19 mouse cellular contexts compared by ENCODE assay signal in the genomic region with DNA sequence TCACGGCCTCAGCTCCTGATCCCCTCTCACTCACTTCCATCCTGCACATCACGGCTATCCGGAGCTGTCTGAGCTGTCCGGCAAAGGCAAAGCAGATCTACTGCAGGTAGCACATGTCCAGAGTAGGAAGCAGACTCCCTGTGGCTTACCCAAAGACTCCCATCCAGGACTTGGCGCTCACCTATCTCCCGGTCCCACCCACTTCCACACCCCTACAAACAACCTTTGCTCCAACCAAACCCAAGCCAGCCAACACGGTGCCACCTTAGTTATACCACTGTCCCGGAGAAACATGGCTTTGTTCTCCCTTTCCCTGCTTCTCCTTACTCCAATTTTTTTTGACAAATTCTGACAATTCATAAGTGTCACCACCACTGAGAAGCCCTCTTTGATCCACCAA. TPM values are rescaled to one million over a fixed set of nuclear protein-coding genes. Genes with fewer than 3 reads are reported as not detected.
DNase-seq lines count a peak whose midpoint lies in the region; ATAC-seq and TF ChIP-seq lines count a peak whose summit lies in the region.
"Had no signal": no experiment of that assay in that cellular context is flagged by ENCODE, and none has a peak within 500 bp of the region (broad histone marks: within the 10 kb centered on the region; RNA-seq: fewer than 3 reads in every experiment).

No protein-coding gene starts in this region.

- no peaks in the 10 kb centered on the region for H3K9me3 ChIP-seq in hindbrain, embryonic 12.5 days (replicated peaks)
- no peaks in the 10 kb centered on the region for H3K9me3 ChIP-seq in hindbrain, embryonic 14.5 days (ENCODE audit: control insufficient read depth, low read length)
- peaks cover 41% of the 10 kb centered on the region for H3K9me3 ChIP-seq in G1E (replicated peaks)
- H3K9me3 ChIP-seq in intestine, embryonic 16.5 days (ENCODE audit: control insufficient read depth, low read length), result no peaks in the 10 kb centered on the region
- no peaks in the 10 kb centered on the region for H3K9me3 ChIP-seq in stomach, postnatal 0 days (ENCODE audit: control insufficient read depth, low read length)
- H3K9me3 ChIP-seq in midbrain, postnatal 0 days (ENCODE audit: low read length), result no peaks in the 10 kb centered on the region
- H3K9me3 ChIP-seq: hindbrain, embryonic 15.5 days had no signal

- H3K4me2 ChIP-seq in hindbrain, embryonic 12.5 days (replicated peaks), result no peak overlapping the region
- H3K4me2 ChIP-seq in hindbrain, embryonic 14.5 days (replicated peaks), result no peak overlapping the region
- no peak overlapping the region for H3K4me2 ChIP-seq in intestine, embryonic 16.5 days (ENCODE audit: low read depth, low read length)
- no peak overlapping the region for H3K4me2 ChIP-seq in stomach, postnatal 0 days (replicated peaks; ENCODE audit: low read depth)
- no peak overlapping the region for H3K4me2 ChIP-seq in midbrain, postnatal 0 days (ENCODE audit: low read depth, low read length, poor library complexity, severe bottlenecking)
- H3K4me2 ChIP-seq: embryonic facial prominence, embryonic 13.5 days; forebrain, embryonic 13.5 days; hindbrain, embryonic 15.5 days had no signal

- WGBS in hindbrain, embryonic 12.5 days, result 93% methylated on average over 8 of the region's 8 CpGs
- 95% methylated on average over 8 of the region's 8 CpGs for WGBS in hindbrain, embryonic 14.5 days
- WGBS in intestine, embryonic 16.5 days, result 86% methylated on average over 8 of the region's 8 CpGs
- WGBS in stomach, postnatal 0 days, result 83% methylated on average over 8 of the region's 8 CpGs
- WGBS in midbrain, postnatal 0 days, result 95% methylated on average over 8 of the region's 8 CpGs

- no peaks in the 10 kb centered on the region for H3K27me3 ChIP-seq in hindbrain, embryonic 12.5 days
- H3K27me3 ChIP-seq in hindbrain, embryonic 14.5 days (ENCODE audit: control insufficient read depth, insufficient read depth, low read length), result no peaks in the 10 kb centered on the region
- no peaks in the 10 kb centered on the region for H3K27me3 ChIP-seq in G1E (ENCODE audit: insufficient read depth, low read length)
- no peaks in the 10 kb centered on the region for H3K27me3 ChIP-seq in intestine, embryonic 16.5 days (replicated peaks; ENCODE audit: control insufficient read depth, insufficient read depth, low read length)
- no peaks in the 10 kb centered on the region for H3K27me3 ChIP-seq in stomach, postnatal 0 days (ENCODE audit: control insufficient read depth, insufficient read depth, low read length)
- no peaks in the 10 kb centered on the region for H3K27me3 ChIP-seq in midbrain, postnatal 0 days (ENCODE audit: insufficient read depth, low read length)
- H3K27me3 ChIP-seq: embryonic facial prominence, embryonic 13.5 days; forebrain, embryonic 13.5 days; hindbrain, embryonic 15.5 days had no signal

- H3K9ac ChIP-seq in hindbrain, embryonic 12.5 days, result no peak overlapping the region
- H3K9ac ChIP-seq in hindbrain, embryonic 14.5 days, result no peak overlapping the region
- no peak overlapping the region for H3K9ac ChIP-seq in intestine, embryonic 16.5 days (ENCODE audit: low read depth, low read length)
- H3K9ac ChIP-seq in stomach, postnatal 0 days (ENCODE audit: low read length), result no peak overlapping the region
- no peak overlapping the region for H3K9ac ChIP-seq in midbrain, postnatal 0 days (replicated peaks; ENCODE audit: low read length, poor library complexity, severe bottlenecking)
- H3K9ac ChIP-seq: embryonic facial prominence, embryonic 13.5 days; forebrain, embryonic 13.5 days; forebrain, postnatal 0 days; hindbrain, embryonic 15.5 days had no signal

- no peak for TF ChIP-seq EP300 in stomach, postnatal 0 days (optimal IDR thresholded peaks at IDR 0.05)

- peaks cover 6% of the 10 kb centered on the region for H3K4me1 ChIP-seq in hindbrain, embryonic 12.5 days
- H3K4me1 ChIP-seq in hindbrain, embryonic 14.5 days (replicated peaks; ENCODE audit: control insufficient read depth, insufficient read depth, low read length), result peaks cover 4% of the 10 kb centered on the region; the same call in 1 of the 2 replicates
- no peaks in the 10 kb centered on the region for H3K4me1 ChIP-seq in G1E (ENCODE audit: insufficient read depth, low read depth, low read length)
- no peaks in the 10 kb centered on the region for H3K4me1 ChIP-seq in intestine, embryonic 16.5 days (ENCODE audit: control insufficient read depth, insufficient read depth, low read length)
- H3K4me1 ChIP-seq in stomach, postnatal 0 days (replicated peaks; ENCODE audit: control insufficient read depth, insufficient read depth), result no peaks in the 10 kb centered on the region
- H3K4me1 ChIP-seq in midbrain, postnatal 0 days (ENCODE audit: insufficient read depth, low read length), result peaks cover 3% of the 10 kb centered on the region; the same call in 1 of the 2 replicates
- H3K4me1 ChIP-seq: embryonic facial prominence, embryonic 13.5 days had no signal

- H3K27ac ChIP-seq in hindbrain, embryonic 12.5 days, result no peak overlapping the region
- H3K27ac ChIP-seq in hindbrain, embryonic 14.5 days, result no peak overlapping the region
- no peak overlapping the region for H3K27ac ChIP-seq in intestine, embryonic 16.5 days (ENCODE audit: low read length)
- H3K27ac ChIP-seq in stomach, postnatal 0 days (replicated peaks), result no peak overlapping the region
- H3K27ac ChIP-seq in midbrain, postnatal 0 days (ENCODE audit: low read depth, low read length), result no peak overlapping the region
- H3K27ac ChIP-seq: embryonic facial prominence, embryonic 13.5 days; forebrain, embryonic 13.5 days; hindbrain, embryonic 15.5 days had no signal

- peaks cover 19% of the 10 kb centered on the region for H3K36me3 ChIP-seq in hindbrain, embryonic 12.5 days
- H3K36me3 ChIP-seq in hindbrain, embryonic 14.5 days (replicated peaks; ENCODE audit: control insufficient read depth, insufficient read depth), result peaks cover 8% of the 10 kb centered on the region
- no peaks in the 10 kb centered on the region for H3K36me3 ChIP-seq in G1E (replicated peaks)
- no peaks in the 10 kb centered on the region for H3K36me3 ChIP-seq in intestine, embryonic 16.5 days (ENCODE audit: control insufficient read depth, insufficient read depth, low read length)
- H3K36me3 ChIP-seq in stomach, postnatal 0 days (ENCODE audit: control insufficient read depth, insufficient read depth, low read length), result no peaks in the 10 kb centered on the region
- H3K36me3 ChIP-seq in midbrain, postnatal 0 days (ENCODE audit: insufficient read depth, low read length), result no peaks in the 10 kb centered on the region
- H3K36me3 ChIP-seq: embryonic facial prominence, embryonic 13.5 days had no signal

- H3K4me3 ChIP-seq in hindbrain, embryonic 12.5 days, result no peak overlapping the region
- no peak overlapping the region for H3K4me3 ChIP-seq in hindbrain, embryonic 14.5 days (replicated peaks; ENCODE audit: low read length)
- H3K4me3 ChIP-seq in G1E (ENCODE audit: low read depth, low read length), result peak overlapping the region; percentile 8; the same call in 1 of the 2 replicates
- H3K4me3 ChIP-seq in intestine, embryonic 16.5 days (ENCODE audit: low read length), result no peak overlapping the region
- no peak overlapping the region for H3K4me3 ChIP-seq in stomach, postnatal 0 days (ENCODE audit: low read depth, low read length)
- H3K4me3 ChIP-seq in midbrain, postnatal 0 days (ENCODE audit: low read depth, low read length), result no peak overlapping the region
- H3K4me3 ChIP-seq: embryonic facial prominence, embryonic 13.5 days; forebrain, embryonic 13.5 days; hindbrain, embryonic 15.5 days had no signal

- peak; percentile 17; the same call in 1 of the 2 replicates for ATAC-seq in hindbrain, embryonic 12.5 days (ENCODE audit: low FRiP score)
- no peak for ATAC-seq in hindbrain, embryonic 14.5 days (ENCODE audit: low FRiP score)
- no peak for ATAC-seq in G1E (ENCODE audit: extremely low read depth, insufficient number of reproducible peaks, low FRiP score, poor library complexity, severe bottlenecking)
- ATAC-seq in intestine, embryonic 16.5 days, result peak; percentile 53; the same call in 1 of the 2 replicates
- ATAC-seq in stomach, postnatal 0 days (ENCODE audit: low FRiP score, low TSS enrichment), result peak; percentile 87
- ATAC-seq in midbrain, postnatal 0 days (ENCODE audit: low FRiP score), result no peak
- ATAC-seq: forebrain, embryonic 13.5 days; forebrain, postnatal 0 days had no signal

- TF ChIP-seq CTCF in G1E (IDR thresholded peaks at IDR 0.05; ENCODE audit: low read depth, low read length), result no peak
- no peak for TF ChIP-seq CTCF in stomach, postnatal 0 days (IDR thresholded peaks at IDR 0.05; ENCODE audit: low read depth)
- no peak for TF ChIP-seq CTCF in midbrain, postnatal 0 days (IDR thresholded peaks at IDR 0.05)

- no peak for DNase-seq in hindbrain, embryonic 14.5 days (ENCODE audit: low spot score)
- no peak for DNase-seq in G1E (ENCODE audit: low spot score)
- peak; percentile 52 for DNase-seq in stomach, postnatal 0 days (ENCODE audit: low spot score)
- no peak for DNase-seq in midbrain, postnatal 0 days (ENCODE audit: low spot score)
- DNase-seq: adrenal gland, adult 8-10 months; adrenal gland, postnatal 36 days; cerebellum, adult 8-10 months; cerebellum, postnatal 25 days; forebrain, postnatal 0 days; gastrocnemius, postnatal 14 days; heart, postnatal 10 days had no signal

RNA-seq across cellular contexts. Expression of a gene that starts 49.5 kb away (rescaled TPM):
- 32.1 and 35.1 TPM in 2 replicates for polyA plus RNA-seq in hindbrain, embryonic 12.5 days (2016; fragmentation: Nextera tagmentation; extraction: Ambion mirVana)
- polyA plus RNA-seq in hindbrain, embryonic 14.5 days (2014; fragmentation: Nextera tagmentation; extraction: Ambion mirVana), result 39.7 and 48.1 TPM in 2 replicates
- total RNA-seq in G1E (2014; fragmentation: Nextera tagmentation) (not detected in 2 replicates), G1E (2017) (0.12 and 0.16 TPM in 2 replicates)
- not detected in 2 replicates for polyA plus RNA-seq in G1E (2012)
- 1.1 TPM in 2 replicates for polyA plus RNA-seq in intestine, embryonic 16.5 days (2015; fragmentation: Nextera tagmentation; extraction: Ambion mirVana)
- polyA plus RNA-seq in stomach, postnatal 0 days (2015; fragmentation: Nextera tagmentation; extraction: Ambion mirVana), result 3.0 and 3.9 TPM in 2 replicates
- 56.6 and 62.6 TPM in 2 replicates for total RNA-seq in midbrain, postnatal 0 days (2014; rRNA removed)
- polyA plus RNA-seq in midbrain, postnatal 0 days (2015; fragmentation: Nextera tagmentation; extraction: Ambion mirVana), result 33.0 and 37.4 TPM in 2 replicates
- total RNA-seq: gastrocnemius, adult 18-20 months; hematopoietic stem cell, adult 5-6 weeks had no signal
- polyA plus RNA-seq: gonadal fat pad, adult 2 months had no signal

Comparison
In these comparisons a context has a peak if more than half of its experiments do, and no peak if none do; other contexts are left out.
1. ATAC-seq: peak in hindbrain, embryonic 12.5 days (single experiment), intestine, embryonic 16.5 days (single experiment) and stomach, postnatal 0 days (single experiment); none in hindbrain, embryonic 14.5 days (single experiment), G1E (single experiment) and midbrain, postnatal 0 days (single experiment).